Mouse (Mus musculus) E14TG2a.4 (cell line): ENCODE data around the gene Pigp.

ENCODE experiments used
- CTCF ChIP-seq: conservative IDR thresholded peaks from 2 replicates; pipeline ENCODE4 v1.5.1; 2014; ENCODE audit warnings: low read length
- POU5F1 ChIP-seq: IDR thresholded peaks from 2 replicates; pipeline ENCODE4 v1.6.1; 2014; ENCODE audit warnings: low read length, borderline replicate concordance

DNA sequence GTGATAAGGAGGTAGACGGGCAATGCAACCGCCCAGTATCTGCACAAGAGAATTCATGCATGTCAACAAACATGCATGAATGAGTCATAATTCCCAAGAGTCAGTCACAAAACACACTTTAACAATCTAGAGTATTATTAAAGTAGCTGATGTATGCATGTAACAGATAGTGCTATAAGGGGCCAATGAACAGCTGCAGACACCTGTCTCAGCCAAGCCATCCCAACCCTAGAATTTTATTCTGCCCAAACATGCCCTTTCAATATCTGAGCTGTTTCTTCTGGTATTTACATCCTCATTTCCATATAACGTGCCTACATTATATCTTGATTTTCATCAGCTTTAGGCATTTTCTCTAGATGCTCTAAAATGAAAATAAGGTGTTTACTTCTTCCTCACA is 6.2 kb downstream of the Pigp start:
- TF ChIP-seq CTCF (no peak), POU5F1 (no peak)
